Mouse (Mus musculus): ENCODE measurements at regions not wholly inside any gene's neighbourhood (a gene's known extent, or its start where the extent isn't known, plus 50 kb on each side); places are given as distances from the start of the nearest gene placed in this dataset.

- CTCF ChIA-PET: interaction anchor here (0.6 kb wide), 1 partner anchor 34 kb away, joined by 9 read pairs; no protein-coding TSS in a partner anchor
Measured at GRCm38 (mm10) chr1:3813071-3813470, 994.6 kb upstream of the Gm37988 start.

GRCm38 (mm10) chr1:3842021-3842420 is 965.7 kb upstream of the Gm37988 start:
- CTCF ChIA-PET: no interaction called here

Data from spleen, embryonic (tissue).